ENCODE assay signal across 7 mouse cellular contexts in genomic region chr16:85803613-85804551, GRCm38 (mm10). TPM values are rescaled to one million over a fixed set of nuclear protein-coding genes. Genes with fewer than 3 reads are reported as not detected.
DNase-seq lines count a peak whose midpoint lies in the region; ATAC-seq and TF ChIP-seq lines count a peak whose summit lies in the region.

No protein-coding gene starts in this region.

- no peak for TF ChIP-seq POLR2A in cerebellum, adult 2 months (IDR thresholded peaks at IDR 0.05; ENCODE audit: borderline replicate concordance, insufficient read depth, low read length)
- TF ChIP-seq POLR2A in limb, embryonic 14.5 days (IDR thresholded peaks at IDR 0.05; ENCODE audit: borderline replicate concordance, extremely low read depth, insufficient read depth, insufficient read length): peak; percentile 30; the same call in 1 of the 2 replicates

- no peak for TF ChIP-seq CTCF in cerebellum, adult 2 months (IDR thresholded peaks at IDR 0.05; ENCODE audit: borderline replicate concordance, insufficient read depth, low read depth, low read length)
- no peak for TF ChIP-seq CTCF in gastrocnemius, adult 2 months (IDR thresholded peaks at IDR 0.05)

- H3K36me3 ChIP-seq in hindbrain, embryonic 13.5 days: no peaks in the 10 kb centered on the region
- H3K36me3 ChIP-seq in limb, embryonic 14.5 days (ENCODE audit: control insufficient read depth, insufficient read depth, low read length): peaks cover 14% of the 10 kb centered on the region
- no peaks in the 10 kb centered on the region for H3K36me3 ChIP-seq in midbrain, embryonic 16.5 days (ENCODE audit: control insufficient read depth, insufficient read depth, low read length)

- peak; percentile 80 for DNase-seq in R1 (ENCODE audit: low read depth, low spot score)
- peak; percentile 33 to 46 for DNase-seq in cerebellum, adult 2 months
- DNase-seq in gastrocnemius, adult 2 months: peak; percentile 89
- peak; percentile 74 for DNase-seq in limb, embryonic 14.5 days (ENCODE audit: low spot score)
- peak; percentile 87 for DNase-seq in urinary bladder, postnatal 14 days (ENCODE audit: low spot score)

- 11% methylated on average over 25 of the region's 25 CpGs for WGBS in cerebellum, adult 2 months
- WGBS in hindbrain, embryonic 13.5 days: under 1% methylated on average over 25 of the region's 25 CpGs
- WGBS in limb, embryonic 14.5 days: 1% methylated on average over 25 of the region's 25 CpGs
- under 1% methylated on average over 24 of the region's 25 CpGs for WGBS in midbrain, embryonic 16.5 days

- H3K9ac ChIP-seq in hindbrain, embryonic 13.5 days: peak overlapping the region; percentile 80
- H3K9ac ChIP-seq in limb, embryonic 14.5 days (ENCODE audit: low read depth, low read length, severe bottlenecking): peak overlapping the region; percentile 84
- peak overlapping the region; percentile 62 for H3K9ac ChIP-seq in midbrain, embryonic 16.5 days (ENCODE audit: low read depth, low read length)

- H3K4me2 ChIP-seq in hindbrain, embryonic 13.5 days: peak overlapping the region; percentile 100
- peak overlapping the region; percentile 84 for H3K4me2 ChIP-seq in limb, embryonic 14.5 days (replicated peaks; ENCODE audit: low read depth, low read length, severe bottlenecking)
- peak overlapping the region; percentile 100 for H3K4me2 ChIP-seq in midbrain, embryonic 16.5 days (ENCODE audit: low read length)

- H3K4me3 ChIP-seq in cerebellum, adult 2 months (replicated peaks; ENCODE audit: insufficient read depth, low read depth, low read length): peak overlapping the region; percentile 70
- peak overlapping the region; percentile 78 for H3K4me3 ChIP-seq in gastrocnemius, adult 2 months
- H3K4me3 ChIP-seq in hindbrain, embryonic 13.5 days: peak overlapping the region; percentile 66
- H3K4me3 ChIP-seq in limb, embryonic 14.5 days (replicated peaks; ENCODE audit: low read length): peak overlapping the region; percentile 83
- peak overlapping the region; percentile 65 for H3K4me3 ChIP-seq in midbrain, embryonic 16.5 days (ENCODE audit: low read depth, low read length)

- intact Hi-C loops in gastrocnemius, adult 2 months (cut with DNase I): loop anchor here (5.0 kb wide), 1 partner anchor 1263 kb away; no protein-coding TSS in a partner anchor

- H3K9me3 ChIP-seq in hindbrain, embryonic 13.5 days: no peaks in the 10 kb centered on the region
- H3K9me3 ChIP-seq in limb, embryonic 14.5 days (ENCODE audit: control insufficient read depth, low read length): no peaks in the 10 kb centered on the region
- H3K9me3 ChIP-seq in midbrain, embryonic 16.5 days (replicated peaks; ENCODE audit: control insufficient read depth, low read length, poor library complexity, severe bottlenecking): no peaks in the 10 kb centered on the region

- H3K4me1 ChIP-seq in cerebellum, adult 2 months (ENCODE audit: control insufficient read depth, insufficient read depth, low read length): peaks cover 3% of the 10 kb centered on the region; the same call in 1 of the 2 replicates
- peaks cover 22% of the 10 kb centered on the region for H3K4me1 ChIP-seq in hindbrain, embryonic 13.5 days (replicated peaks)
- peaks cover 15% of the 10 kb centered on the region for H3K4me1 ChIP-seq in limb, embryonic 14.5 days (ENCODE audit: control insufficient read depth, insufficient read depth, low read length)
- H3K4me1 ChIP-seq in midbrain, embryonic 16.5 days (ENCODE audit: control insufficient read depth, insufficient read depth, low read length): peaks cover 14% of the 10 kb centered on the region

- ATAC-seq in hindbrain, embryonic 13.5 days (ENCODE audit: low FRiP score): peak; percentile 0; the same call in 1 of the 2 replicates
- peak; percentile 28; the same call in 1 of the 2 replicates for ATAC-seq in limb, embryonic 14.5 days (ENCODE audit: low FRiP score, low read depth)
- ATAC-seq in midbrain, embryonic 16.5 days: no peak

- H3K27me3 ChIP-seq in cerebellum, adult 2 months (ENCODE audit: control insufficient read depth, insufficient read depth, low read length): no peaks in the 10 kb centered on the region
- H3K27me3 ChIP-seq in hindbrain, embryonic 13.5 days: peaks cover 22% of the 10 kb centered on the region
- H3K27me3 ChIP-seq in limb, embryonic 14.5 days (ENCODE audit: control insufficient read depth, insufficient read depth, low read length): no peaks in the 10 kb centered on the region
- peaks cover 4% of the 10 kb centered on the region for H3K27me3 ChIP-seq in midbrain, embryonic 16.5 days (ENCODE audit: control insufficient read depth, insufficient read depth, low read depth, low read length)

- no peak overlapping the region for H3K27ac ChIP-seq in cerebellum, adult 2 months (ENCODE audit: insufficient read depth, low read length)
- peak overlapping the region; percentile 97 for H3K27ac ChIP-seq in gastrocnemius, adult 2 months
- peak overlapping the region; percentile 74 for H3K27ac ChIP-seq in hindbrain, embryonic 13.5 days
- peak overlapping the region; percentile 79 for H3K27ac ChIP-seq in limb, embryonic 14.5 days (replicated peaks; ENCODE audit: low read depth, low read length)
- H3K27ac ChIP-seq in midbrain, embryonic 16.5 days (ENCODE audit: low read length): peak overlapping the region; percentile 45

RNA-seq across cellular contexts. Expression of gene Adamts1, which starts 1.0 kb away (rescaled TPM):
- polyA plus RNA-seq in cerebellum, adult 2 months (2012; rRNA removed): 13.2 and 13.7 TPM in 2 replicates
- 10 to 100 TPM; 17.3 to 24.4 TPM for total RNA-seq in gastrocnemius, adult 2 months (2021)
- polyA plus RNA-seq in hindbrain, embryonic 13.5 days (2015; fragmentation: Nextera tagmentation; extraction: Ambion mirVana): 10.2 and 14.8 TPM in 2 replicates
- 43.1 and 60.4 TPM in 2 replicates for polyA plus RNA-seq in limb, embryonic 14.5 days (2012; rRNA removed)
- 43.0 and 49.9 TPM in 2 replicates for polyA plus RNA-seq in limb, embryonic 14.5 days (2014; fragmentation: Nextera tagmentation; extraction: Ambion mirVana)
- polyA plus RNA-seq in midbrain, embryonic 16.5 days (2015; fragmentation: Nextera tagmentation; extraction: Ambion mirVana): 6.1 and 7.5 TPM in 2 replicates
